Mouse (Mus musculus) embryonic facial prominence, embryonic 13.5 days (tissue): ENCODE results near the gene Focad. TPM values are rescaled to one million over a fixed set of nuclear protein-coding genes. Genes with fewer than 3 reads are reported as not detected.

Source experiments
- ATAC-seq: fragments of 200-750 bp; cut with Nextera tagmentation; 2 replicates; pipeline ENCODE4 v1.8.0; 2017; ENCODE audit warnings: low read depth; ENCODE audit not compliant: insufficient number of reproducible peaks, insufficient read depth, low FRiP score, low TSS enrichment
- H3K27ac ChIP-seq: fragments of 300-500 bp; sonication (generic); 2 replicates; pipeline ENCODE4 v1.5.1; 2015; ENCODE audit warnings: moderate library complexity, mild to moderate bottlenecking, inconsistent platforms
- H3K27me3 ChIP-seq: fragments of 300-500 bp; sonication (generic); 2 replicates; pipeline ENCODE4 v1.6.1; 2015; ENCODE audit warnings: mild to moderate bottlenecking, inconsistent platforms
- H3K36me3 ChIP-seq: fragments of 300-500 bp; sonication (generic); 2 replicates; pipeline ENCODE4 v1.6.1; 2015; ENCODE audit warnings: mild to moderate bottlenecking, inconsistent platforms
- H3K4me1 ChIP-seq: fragments of 300-500 bp; sonication (generic); 2 replicates; pipeline ENCODE4 v1.6.1; 2015; ENCODE audit warnings: inconsistent platforms
- H3K4me2 ChIP-seq: fragments of 300-500 bp; sonication (generic); 2 replicates; pipeline ENCODE4 v1.6.1; 2015; ENCODE audit warnings: moderate library complexity, mild to moderate bottlenecking, inconsistent platforms
- H3K4me3 ChIP-seq: fragments of 300-500 bp; sonication (generic); 2 replicates; pipeline ENCODE4 v1.5.1; 2015; ENCODE audit warnings: mild to moderate bottlenecking, inconsistent platforms
- H3K9ac ChIP-seq: fragments of 300-500 bp; sonication (generic); 2 replicates; pipeline ENCODE4 v1.6.1; 2015; ENCODE audit warnings: mild to moderate bottlenecking, inconsistent platforms
- H3K9me3 ChIP-seq: fragments of 300-500 bp; sonication (generic); 2 replicates; pipeline ENCODE4 v1.6.1; 2016; ENCODE audit warnings: inconsistent platforms
- WGBS: fragments of 180-500 bp; shearing (Covaris S2); methylation state at CpG from one replicate; pipeline ENCODE4 v1.1.7; 2015; ENCODE audit warnings: mixed read lengths; 5-methylcytosine and 5-hydroxymethylcytosine counted together
- polyA plus RNA-seq: library from polyadenylated mRNA; unstranded; fragments of >200 nt; fragmentation: Nextera tagmentation; extraction: Ambion mirVana; gene quantifications from 2 replicates; pipeline ENCODE4 v1.2.1, GENCODE M21; 2015

Gene Focad
- polyA plus RNA-seq, 1 experiment from 2014 or later = 16.1 TPM

DNA sequence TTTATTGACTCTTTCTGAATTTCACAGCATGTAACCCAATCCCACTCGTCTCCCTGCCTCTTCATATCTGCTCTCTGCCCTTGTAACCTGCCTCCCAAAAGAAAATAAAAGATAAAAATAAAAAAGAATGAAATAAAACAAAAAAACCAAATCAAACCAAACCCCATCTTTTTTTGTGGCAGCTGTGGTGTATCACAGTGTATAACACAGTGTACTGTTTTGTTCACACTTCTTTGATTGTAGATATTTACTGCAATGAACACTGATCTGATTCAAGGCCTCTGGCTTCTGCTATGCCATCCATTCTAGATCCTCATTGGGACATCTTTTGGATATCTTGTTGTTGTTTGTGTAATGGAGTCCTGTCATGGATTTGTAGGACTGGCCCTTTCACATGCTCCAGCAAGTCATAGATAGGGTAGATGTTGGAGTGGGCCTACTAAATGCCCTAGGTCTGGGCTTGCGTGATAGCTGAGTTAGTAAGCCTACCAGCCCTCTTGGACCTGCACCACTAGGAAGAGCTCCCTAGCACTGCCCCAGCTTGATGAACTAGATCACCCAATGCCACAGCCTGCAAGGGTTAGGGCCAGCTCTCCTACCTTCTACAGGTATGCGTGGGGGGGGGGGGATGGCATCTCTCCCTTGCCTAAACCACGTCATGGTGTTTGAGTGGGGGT, 181.8 kb downstream of the Focad start:
- Histone ChIP-seq H3K4me2 (no peak overlapping the region), H3K36me3 (no peaks in the 10 kb centered on the region), H3K4me3 (no peak overlapping the region), H3K27me3 (no peaks in the 10 kb centered on the region), H3K27ac (peak overlapping the region; percentile 23; the same call in 1 of the 2 replicates), H3K9ac (no peak overlapping the region), H3K9me3 (no peaks in the 10 kb centered on the region), H3K4me1 (peaks cover 17% of the 10 kb centered on the region)
- ATAC-seq = no peak
- 76% methylated on average over 4 of the region's 4 CpGs for WGBS

DNA sequence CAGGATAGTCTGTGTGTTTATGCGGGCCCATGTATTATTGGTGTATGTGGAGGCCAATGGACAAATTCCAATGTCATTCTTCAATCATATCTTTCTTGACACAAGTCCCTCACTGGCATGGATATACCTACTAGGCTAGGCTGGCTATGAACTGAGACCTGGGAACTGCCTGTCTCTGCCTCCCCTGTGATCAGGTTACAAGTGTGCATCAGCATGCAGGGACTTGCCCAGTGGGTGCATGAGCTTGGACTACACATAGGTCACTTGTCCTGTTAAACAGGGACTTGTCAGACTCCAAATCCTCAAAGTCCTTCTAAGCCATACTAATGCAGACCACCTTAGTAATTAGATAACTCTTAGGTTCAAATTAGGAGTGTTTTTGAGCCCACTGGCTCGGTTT, 184.1 kb downstream of the Focad start:
- no peaks in the 10 kb centered on the region for H3K36me3 ChIP-seq
- no peak overlapping the region for H3K27ac ChIP-seq
- H3K4me1 ChIP-seq = peaks cover 17% of the 10 kb centered on the region
- H3K4me3 ChIP-seq = no peak overlapping the region
- no peaks in the 10 kb centered on the region for H3K9me3 ChIP-seq
- H3K27me3 ChIP-seq = no peaks in the 10 kb centered on the region
- H3K4me2 ChIP-seq = no peak overlapping the region
- no peak overlapping the region for H3K9ac ChIP-seq
- ATAC-seq = no peak
- WGBS = 85% methylated on average over 2 of the region's 2 CpGs

DNA sequence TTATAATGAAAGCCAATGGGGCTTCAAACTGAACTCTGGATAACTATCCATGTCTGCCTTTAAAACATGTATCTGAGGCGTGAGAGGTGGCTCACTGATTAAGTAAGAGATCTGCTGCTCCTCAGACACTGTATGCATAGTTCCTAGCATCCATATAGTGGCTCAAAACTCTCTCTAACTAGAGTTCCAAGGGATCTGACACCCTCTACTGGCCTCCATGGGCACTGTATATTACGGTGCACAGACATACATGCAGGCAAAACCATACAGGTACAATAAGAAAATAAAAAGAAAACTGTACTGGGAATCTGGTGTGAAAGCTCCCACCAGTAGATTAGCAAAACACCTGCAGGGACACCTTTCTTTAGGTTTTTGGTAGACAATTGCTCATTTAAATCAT, 186.1 kb downstream of the Focad start:
- Histone ChIP-seq H3K36me3 (no peaks in the 10 kb centered on the region), H3K4me3 (no peak overlapping the region), H3K4me2 (no peak overlapping the region), H3K9me3 (no peaks in the 10 kb centered on the region), H3K9ac (no peak overlapping the region), H3K27ac (no peak overlapping the region), H3K27me3 (no peaks in the 10 kb centered on the region), H3K4me1 (peaks cover 12% of the 10 kb centered on the region)
- no peak for ATAC-seq
- WGBS = 84% methylated on average over 2 of the region's 2 CpGs

DNA sequence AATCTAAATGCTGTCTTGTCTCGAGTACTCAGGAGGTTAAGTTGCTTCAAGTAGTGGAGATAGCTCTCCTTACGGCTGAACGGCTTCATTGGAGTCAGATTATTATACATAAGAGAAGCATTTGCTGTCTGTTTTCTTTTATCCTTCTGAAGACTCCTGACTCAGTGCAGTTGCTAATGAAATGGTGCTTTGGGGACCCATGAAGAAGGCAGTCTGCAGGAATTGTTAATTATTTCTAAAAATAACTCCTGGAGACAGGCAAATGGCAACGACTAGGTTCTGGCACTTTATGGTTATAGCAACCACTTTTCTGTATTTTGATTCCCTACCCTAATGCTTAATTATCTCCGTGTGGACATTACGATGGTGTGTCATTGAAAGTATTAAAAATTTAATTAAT, 201.1 kb downstream of the Focad start:
- H3K9ac ChIP-seq = no peak overlapping the region
- 62% methylated on average over 6 of the region's 6 CpGs for WGBS
- no peak overlapping the region for H3K4me3 ChIP-seq
- no peak overlapping the region for H3K27ac ChIP-seq
- H3K4me1 ChIP-seq = no peaks in the 10 kb centered on the region
- no peak overlapping the region for H3K4me2 ChIP-seq
- H3K27me3 ChIP-seq = no peaks in the 10 kb centered on the region
- H3K36me3 ChIP-seq = no peaks in the 10 kb centered on the region
- no peak for ATAC-seq
- H3K9me3 ChIP-seq = no peaks in the 10 kb centered on the region

- Histone ChIP-seq H3K36me3 (no peaks in the 10 kb centered on the region), H3K4me3 (no peak overlapping the region), H3K9ac (no peak overlapping the region), H3K4me2 (no peak overlapping the region), H3K9me3 (no peaks in the 10 kb centered on the region), H3K27me3 (no peaks in the 10 kb centered on the region), H3K4me1 (no peaks in the 10 kb centered on the region), H3K27ac (no peak overlapping the region)
- WGBS = 79% methylated on average over 3 of the region's 3 CpGs
- no peak for ATAC-seq
Observed at GRCm38 (mm10) chr4:88299551-88299950, 205.1 kb downstream of the Focad start.

DNA sequence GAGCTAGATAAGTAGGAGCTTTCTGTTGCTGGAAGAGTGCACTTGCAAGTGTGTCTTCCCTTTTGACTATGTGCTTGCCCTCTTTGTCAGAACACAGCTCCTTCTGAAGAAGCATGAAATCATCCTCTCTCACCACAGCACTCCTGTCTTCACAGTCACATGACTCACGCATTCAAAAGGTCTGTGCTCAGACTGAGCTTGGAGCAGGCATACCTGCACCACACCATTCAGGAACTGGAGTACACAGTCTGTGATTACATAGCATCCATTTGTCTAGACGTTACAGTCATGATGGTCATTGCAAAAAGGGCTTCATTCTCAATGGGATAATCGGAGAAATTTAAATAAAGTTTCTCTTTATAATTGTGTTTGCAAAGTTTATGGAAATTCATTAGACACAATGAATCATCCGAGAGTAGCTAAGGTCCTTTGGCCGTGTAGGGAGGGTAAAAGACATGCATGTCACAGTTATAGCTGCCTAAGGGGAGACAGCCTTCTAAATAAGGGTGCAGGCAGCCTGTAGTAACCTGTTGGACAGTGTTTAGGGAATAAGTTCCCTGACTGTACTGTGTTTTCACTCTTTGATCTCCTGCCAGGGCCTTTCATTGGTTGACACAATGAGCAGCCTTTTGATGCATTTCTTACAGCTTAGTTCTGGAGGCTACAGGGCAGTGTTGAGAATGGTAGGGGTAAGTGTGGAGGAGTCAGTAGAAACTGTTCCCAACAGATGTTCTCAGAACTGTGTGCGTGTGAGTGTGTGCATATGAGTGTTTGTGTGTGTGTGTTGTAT, 206.6 kb downstream of the Focad start:
- peak; percentile 15; the same call in 1 of the 2 replicates for ATAC-seq

DNA sequence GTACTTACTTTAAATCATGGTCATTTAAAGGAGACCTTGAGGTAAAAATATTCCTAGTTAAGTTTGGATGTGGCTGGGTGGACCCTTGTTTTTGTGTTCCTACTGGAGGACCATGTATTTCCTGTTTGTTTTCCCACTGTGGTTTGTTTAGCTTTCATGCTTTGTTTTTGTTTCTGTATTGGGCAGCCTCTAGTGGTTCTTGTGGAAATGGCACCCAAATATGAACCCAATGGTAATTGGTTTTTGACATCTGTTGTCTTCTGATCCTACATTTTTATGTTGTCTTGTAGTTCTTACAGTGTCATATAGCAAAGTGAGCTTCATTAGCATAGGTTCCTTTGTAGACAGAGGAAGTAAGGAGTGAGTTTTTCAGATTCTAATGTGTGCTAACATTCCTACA, 207.9 kb downstream of the Focad start:
- no peak overlapping the region for H3K9ac ChIP-seq
- no peaks in the 10 kb centered on the region for H3K9me3 ChIP-seq
- H3K4me1 ChIP-seq = no peaks in the 10 kb centered on the region
- no peak overlapping the region for H3K4me3 ChIP-seq
- H3K27ac ChIP-seq = no peak overlapping the region
- H3K4me2 ChIP-seq = no peak overlapping the region
- no peaks in the 10 kb centered on the region for H3K36me3 ChIP-seq
- no peaks in the 10 kb centered on the region for H3K27me3 ChIP-seq
- no peak for ATAC-seq

More for the DNA sequence above, 206.6 kb downstream of the Focad start:
- Histone ChIP-seq H3K9ac (no peak overlapping the region), H3K4me3 (no peak overlapping the region), H3K9me3 (no peaks in the 10 kb centered on the region), H3K27ac (no peak overlapping the region; the same call in 1 of the 2 replicates), H3K36me3 (no peaks in the 10 kb centered on the region), H3K27me3 (no peaks in the 10 kb centered on the region), H3K4me1 (no peaks in the 10 kb centered on the region), H3K4me2 (no peak overlapping the region)
- WGBS = 74% methylated on average over 6 of the region's 6 CpGs

GRCm38 (mm10) chr4:88307691-88308090, 213.3 kb downstream of the Focad start:
- H3K4me1 ChIP-seq = peaks cover 5% of the 10 kb centered on the region; the same call in 1 of the 2 replicates
- 77% methylated on average over 3 of the region's 3 CpGs for WGBS
- ATAC-seq = no peak

GRCm38 (mm10) chr4:88308342-88309116, 214.1 kb downstream of the Focad start:
- H3K4me1 ChIP-seq = peaks cover 5% of the 10 kb centered on the region; the same call in 1 of the 2 replicates
- no peak overlapping the region for H3K27ac ChIP-seq
- H3K4me2 ChIP-seq = no peak overlapping the region
- H3K36me3 ChIP-seq = no peaks in the 10 kb centered on the region
- no peaks in the 10 kb centered on the region for H3K27me3 ChIP-seq
- 73% methylated on average over 10 of the region's 10 CpGs for WGBS
- no peak overlapping the region for H3K9ac ChIP-seq
- H3K4me3 ChIP-seq = no peak overlapping the region
- H3K9me3 ChIP-seq = no peaks in the 10 kb centered on the region
- no peak for ATAC-seq

More at GRCm38 (mm10) chr4:88307691-88308090, 213.3 kb downstream of the Focad start:
- Histone ChIP-seq H3K9ac (no peak overlapping the region), H3K4me2 (no peak overlapping the region), H3K4me3 (no peak overlapping the region), H3K9me3 (no peaks in the 10 kb centered on the region), H3K27ac (no peak overlapping the region), H3K27me3 (no peaks in the 10 kb centered on the region), H3K36me3 (no peaks in the 10 kb centered on the region)

DNA sequence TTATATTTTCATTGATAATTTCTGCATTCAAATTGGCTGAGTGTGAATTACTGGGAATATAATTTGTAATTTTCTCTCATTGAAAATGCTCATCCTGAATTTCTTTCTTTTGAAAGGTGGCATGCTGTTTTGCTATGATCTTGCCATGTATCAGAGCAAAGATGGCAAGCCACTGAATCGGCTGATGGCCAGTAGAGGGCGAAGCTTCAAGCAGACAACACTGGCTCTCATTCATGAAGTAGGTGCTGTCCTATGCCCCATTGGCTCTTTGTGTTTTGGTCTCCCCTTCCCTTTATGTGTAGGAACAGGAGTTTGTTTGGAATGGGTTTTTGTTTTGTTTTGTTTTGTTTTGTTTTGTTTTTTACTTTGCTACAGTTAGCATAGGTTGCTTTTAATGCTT, 215.2 kb downstream of the Focad start:
- Histone ChIP-seq H3K9me3 (no peaks in the 10 kb centered on the region), H3K36me3 (no peaks in the 10 kb centered on the region), H3K27ac (no peak overlapping the region), H3K4me3 (no peak overlapping the region), H3K27me3 (no peaks in the 10 kb centered on the region), H3K4me1 (peaks cover 5% of the 10 kb centered on the region; the same call in 1 of the 2 replicates), H3K9ac (no peak overlapping the region), H3K4me2 (no peak overlapping the region)
- 40% methylated on average over 2 of the region's 2 CpGs for WGBS
- no peak for ATAC-seq

GRCm38 (mm10) chr4:88314898-88315297, 220.5 kb downstream of the Focad start:
- Histone ChIP-seq H3K27me3 (no peaks in the 10 kb centered on the region), H3K4me3 (no peak overlapping the region), H3K4me1 (no peaks in the 10 kb centered on the region), H3K36me3 (no peaks in the 10 kb centered on the region), H3K9me3 (no peaks in the 10 kb centered on the region), H3K4me2 (no peak overlapping the region), H3K9ac (no peak overlapping the region), H3K27ac (no peak overlapping the region)
- ATAC-seq = no peak
- WGBS = 77% methylated on average over 3 of the region's 3 CpGs
